Mouse (Mus musculus) liver, adult 2 months (tissue): ENCODE measurements around the gene Il10rb.

ENCODE experiments used
- CTCF ChIP-seq: fragments of 200-500 bp; IDR thresholded peaks from 2 replicates; pipeline ENCODE4 v1.5.1; 2011; ENCODE audit warnings: low read depth, low read length, control low read depth
- POLR2A ChIP-seq: fragments of 200-500 bp; IDR thresholded peaks from 2 replicates; pipeline ENCODE4 v1.6.1; 2011; ENCODE audit warnings: low read length, control low read depth; ENCODE audit not compliant: insufficient read depth; ENCODE audit errors: extremely low read depth

GRCm38 (mm10) chr16:91362616-91363272 lies 43.2 kb upstream of the Il10rb start:
- TF ChIP-seq CTCF (no peak), POLR2A (no peak)
